Mouse (Mus musculus): ENCODE measurements around the gene Ripor3. TPM values are rescaled to one million over a fixed set of nuclear protein-coding genes. Genes with fewer than 3 reads are reported as not detected.

Ripor3 gene
- total RNA-seq, 2 experiments from 2014 or later: 3.5 to 5.8 TPM

DNA sequence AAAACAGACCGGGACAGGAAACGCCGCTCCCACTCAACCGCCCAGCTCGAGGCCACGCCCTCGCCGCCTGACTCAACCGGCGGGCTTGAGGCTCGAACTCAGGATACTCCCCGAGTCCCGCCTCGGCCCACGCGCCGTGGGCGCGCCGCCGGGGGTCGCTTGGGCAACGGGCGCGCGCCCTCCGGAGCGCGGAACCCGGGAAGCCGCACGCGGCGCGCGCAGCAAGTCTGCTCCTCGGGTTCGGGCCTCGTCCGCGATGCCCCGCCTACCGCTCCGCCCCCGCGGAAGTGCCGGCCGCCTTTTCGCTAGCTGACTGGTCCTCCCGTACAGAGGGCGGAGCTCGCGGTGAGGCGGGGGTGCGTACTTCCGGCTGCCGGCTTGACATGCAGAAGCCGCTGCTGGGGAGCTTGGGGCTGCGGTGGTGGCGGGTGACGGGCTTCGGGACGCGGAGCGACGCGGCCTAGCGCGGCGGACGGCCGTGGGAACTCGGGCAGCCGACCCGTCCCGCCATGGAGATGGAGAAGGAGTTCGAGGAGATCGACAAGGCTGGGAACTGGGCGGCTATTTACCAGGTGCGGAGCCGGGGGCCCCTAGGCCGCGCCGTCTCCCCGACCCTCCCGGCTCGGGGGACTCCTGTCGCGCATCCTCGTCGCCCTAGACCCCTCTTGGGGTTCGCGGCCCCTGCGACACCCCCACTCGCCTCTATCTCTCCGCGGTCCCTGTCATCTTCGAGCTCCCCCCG lies 78.3 kb downstream of the Ripor3 start, which contains the start of gene Ptpn1:
Ptpn1 (plus strand) TSS at position 73 of the 742 bp plus-strand sequence.
- DNase-seq: peak; percentile 97

DNA sequence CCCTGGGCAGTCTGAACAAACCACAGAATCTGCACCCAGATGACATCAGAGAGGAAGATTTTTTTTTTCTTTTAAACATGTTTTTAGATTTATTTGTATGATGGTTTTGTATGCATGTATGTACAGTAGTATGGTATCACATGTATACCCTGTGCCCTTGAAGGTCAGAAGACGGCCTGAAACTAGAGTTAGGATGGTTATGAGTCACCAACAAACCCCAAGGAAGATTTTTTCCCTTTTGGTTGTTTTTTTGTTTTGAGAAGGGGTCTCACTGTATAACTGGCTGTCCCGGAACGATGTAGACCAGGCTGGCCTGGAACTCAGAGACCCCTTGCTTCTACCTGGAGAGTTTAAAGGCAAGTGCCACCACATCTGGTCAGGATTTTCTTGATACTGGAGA lies 79.4 kb downstream of the Ripor3 start:
- no peak for DNase-seq

Other genes with a start within 250 kb of the Ripor3 start
- 10 to 100 TPM; 16.4 to 22.7 TPM for gene Ptpn1, start 78.6 kb downstream of the Ripor3 start, total RNA-seq (2021)
- gene Pard6b, start 70.4 kb upstream of the Ripor3 start, total RNA-seq (2021): under 1 TPM; 0.85 to 0.93 TPM
- 10 to 100 TPM; 28.4 to 33.5 TPM for gene Adnp, start 196.5 kb upstream of the Ripor3 start, total RNA-seq (2021)
- gene Gm20716, start 219.7 kb upstream of the Ripor3 start, total RNA-seq (2021): 10 to 100 TPM; 14.6 to 19.5 TPM
- gene Dpm1, start 220.0 kb upstream of the Ripor3 start, total RNA-seq (2021): 10 to 100 TPM; 49.7 to 54.9 TPM
- gene Mocs3, start 220.0 kb upstream of the Ripor3 start, total RNA-seq (2021): 1 to 10 TPM; 3.5 to 4.3 TPM

All from gastrocnemius, postnatal 10 days (tissue).